Mouse (Mus musculus): ENCODE measurements at regions not wholly inside any gene's neighbourhood (a gene's known extent, or its start where the extent isn't known, plus 50 kb on each side); places are given as distances from the start of the nearest gene placed in this dataset.
A peak's percentile ranks its signal among the peaks of the same experiment; 100 is the strongest.

DNA sequence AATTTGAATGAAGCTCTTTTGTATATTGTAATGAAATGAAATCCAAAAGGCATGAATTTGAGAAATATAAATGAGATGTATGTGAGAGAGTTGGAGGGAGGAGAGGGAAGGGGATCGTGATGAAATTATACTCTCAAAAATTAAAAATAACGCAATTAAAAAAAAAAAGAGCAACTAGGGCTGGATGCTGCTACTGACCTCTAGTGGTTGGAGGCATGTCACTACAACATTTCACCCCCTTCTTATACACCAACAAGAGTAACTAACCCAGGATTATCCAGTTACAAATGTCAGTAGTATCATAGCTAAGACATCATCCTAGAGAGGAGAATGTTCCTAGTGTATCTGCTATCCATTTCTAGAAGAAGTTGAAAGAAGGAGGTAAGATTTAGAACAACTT, 678.8 kb upstream of the Sox9 start:
- DNase-seq (ENCODE audit: low spot score in 2 of 2), result no peak

DNA sequence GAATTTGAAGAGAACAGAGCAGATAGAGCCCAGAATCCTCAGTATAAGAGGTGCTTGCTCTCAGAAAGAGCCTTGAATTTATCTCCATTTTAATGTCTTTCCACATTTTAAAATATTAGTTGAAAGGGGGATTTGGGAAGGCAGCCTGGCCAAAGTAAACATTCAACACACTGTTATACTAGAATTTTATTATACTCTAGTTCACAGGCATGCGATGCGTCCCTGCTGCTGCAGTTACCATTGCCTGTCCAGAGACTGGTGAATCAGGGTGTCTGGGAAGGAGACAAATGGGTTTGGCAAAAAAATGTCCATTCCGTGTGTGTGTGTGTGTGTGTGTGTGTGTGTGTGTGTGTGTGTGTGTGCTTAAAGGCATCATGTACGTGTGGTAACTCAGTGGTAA, 675.1 kb upstream of the Sox9 start:
- DNase-seq (ENCODE audit: low spot score in 2 of 2), result no peak

DNA sequence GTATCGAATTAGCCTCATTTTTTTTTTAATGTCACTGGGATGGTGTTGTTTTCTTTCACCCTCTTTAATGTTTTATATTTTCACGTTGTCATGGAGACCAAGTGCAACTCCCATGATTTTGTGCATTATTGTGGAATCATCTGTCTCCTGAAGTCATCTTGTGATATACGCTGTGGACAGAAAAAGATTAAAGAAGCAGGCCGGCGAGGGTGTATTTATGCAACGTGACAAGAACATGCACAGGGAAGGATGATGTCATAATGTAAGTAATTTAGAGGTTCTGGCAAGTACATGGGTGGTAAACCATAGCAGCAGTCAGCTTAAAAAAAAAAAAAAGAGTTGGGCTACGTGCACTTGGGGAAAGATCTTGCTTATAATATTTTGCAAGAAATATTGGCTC, 674.7 kb upstream of the Sox9 start:
- no peak for DNase-seq (ENCODE audit: low spot score in 2 of 2)

DNA sequence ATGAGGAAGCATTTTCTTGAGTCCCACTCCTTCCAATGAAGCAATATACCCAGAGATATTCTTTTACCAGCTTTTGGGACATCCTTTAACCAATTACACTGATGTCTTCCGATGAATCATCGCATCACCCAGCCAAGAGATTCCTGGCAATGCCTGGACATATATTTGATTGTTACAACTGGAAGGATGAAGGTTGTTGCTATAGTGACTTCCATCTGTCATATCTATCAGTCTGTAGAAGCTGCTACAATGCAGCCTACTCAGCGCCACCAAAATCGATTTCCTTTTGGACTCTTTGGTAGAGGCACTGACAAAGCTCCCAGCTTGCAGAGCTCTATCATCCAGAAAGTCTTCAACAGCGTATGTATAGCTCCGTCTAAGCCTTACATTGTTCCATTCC, 661.0 kb upstream of the Sox9 start:
- DNase-seq (ENCODE audit: low spot score in 2 of 2), result no peak

DNA sequence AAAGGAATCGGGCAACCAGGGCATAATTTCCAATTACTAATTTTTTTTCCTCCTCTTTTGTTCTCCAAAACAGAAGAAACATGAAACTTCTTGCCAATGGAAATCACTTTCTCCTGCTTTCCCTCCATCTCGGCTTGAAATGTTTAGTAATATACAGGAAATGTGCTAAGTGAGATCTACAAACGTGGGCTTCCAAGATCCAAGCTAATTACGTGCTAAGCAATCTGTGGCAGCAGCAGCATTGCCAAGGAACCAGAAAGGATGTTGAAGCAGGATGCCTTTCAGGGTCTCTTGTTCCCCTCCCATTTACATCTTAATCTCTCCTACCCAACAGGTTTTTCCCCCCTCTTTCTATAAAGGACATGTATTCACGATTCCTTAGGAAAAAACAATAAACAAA, 660.2 kb upstream of the Sox9 start:
- DNase-seq (ENCODE audit: low spot score in 2 of 2), result no peak

DNA sequence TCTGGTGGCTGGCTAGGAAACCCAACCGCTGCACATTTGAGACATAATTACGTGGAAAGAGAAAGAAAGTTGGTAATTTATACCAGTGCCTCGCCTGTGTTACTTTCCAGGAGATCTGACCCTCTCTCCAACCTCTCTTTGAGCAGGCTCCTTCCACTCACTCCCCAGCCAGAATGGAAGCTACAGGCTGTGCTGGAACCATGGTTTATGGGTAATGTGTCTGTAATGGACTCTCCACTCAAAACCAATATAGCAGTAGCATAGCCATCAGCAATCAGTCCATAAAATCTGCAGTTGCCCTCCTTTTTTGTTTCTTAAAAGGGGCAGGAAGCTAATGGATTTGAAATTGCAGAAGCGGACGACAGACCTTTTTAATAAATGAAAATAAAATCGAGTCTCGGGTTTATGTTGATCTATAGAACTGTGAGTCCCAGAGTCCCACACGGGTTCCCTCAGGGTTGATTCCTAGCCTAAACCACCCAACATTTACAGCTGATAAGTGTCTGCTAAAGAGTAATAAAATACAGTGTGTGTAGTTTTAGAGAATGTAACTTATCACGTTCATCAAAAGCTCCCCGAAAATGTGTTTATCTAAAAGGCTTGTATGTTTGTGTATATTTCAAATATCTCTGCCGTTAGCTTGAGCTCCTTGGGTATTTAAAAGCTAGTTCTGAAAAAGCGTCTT, 656.6 kb upstream of the Sox9 start:
- DNase-seq (ENCODE audit: low spot score in 2 of 2), result no peak

DNA sequence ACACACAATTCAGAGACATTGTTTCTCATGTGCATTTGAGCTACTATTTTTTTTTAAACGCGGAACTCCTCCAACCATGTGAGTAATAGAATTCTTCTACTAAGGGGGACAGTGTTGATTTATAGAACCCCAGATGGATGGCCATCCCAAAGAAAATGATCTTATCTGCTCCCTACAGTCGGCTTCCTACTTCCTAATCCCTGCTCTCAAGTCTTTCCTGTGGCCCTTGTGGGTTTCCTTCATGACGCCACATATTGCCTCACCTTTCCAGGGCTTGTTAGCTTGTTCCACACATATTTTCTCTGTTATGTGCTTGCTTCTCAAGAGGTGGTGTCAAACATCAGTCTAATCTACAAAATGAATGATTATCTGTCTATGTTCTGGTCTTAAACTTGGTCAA, 651.9 kb upstream of the Sox9 start:
- DNase-seq (ENCODE audit: low spot score in 2 of 2), result no peak

DNA sequence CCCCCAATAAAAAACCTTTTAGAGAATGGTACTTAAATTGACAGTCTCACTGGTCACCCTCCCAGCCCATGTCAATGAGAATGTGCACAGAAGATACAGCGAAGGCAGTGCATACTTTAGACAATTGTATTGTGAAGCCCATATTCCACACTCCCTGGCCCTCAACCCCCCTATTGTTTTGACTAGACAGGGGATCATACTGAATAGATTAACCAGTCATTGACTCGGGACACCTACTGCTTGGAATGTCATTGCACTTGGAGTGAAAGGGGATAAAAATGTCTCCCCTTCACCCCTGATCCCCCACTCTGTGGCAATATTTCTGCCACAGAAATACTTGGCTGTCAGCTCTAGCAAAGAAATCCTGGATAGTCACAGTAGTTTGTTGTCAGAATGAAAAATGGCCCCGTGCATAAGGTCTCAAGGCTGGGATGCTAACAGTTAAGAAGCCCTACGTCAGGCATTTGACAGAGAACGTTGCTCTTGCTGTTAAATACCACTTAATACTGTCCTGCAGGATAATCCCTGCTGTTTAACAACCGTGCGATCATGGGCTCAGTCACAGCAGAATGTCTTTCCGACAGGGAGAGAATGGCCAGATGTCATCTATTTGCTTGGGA, 644.5 kb upstream of the Sox9 start:
- no peak for DNase-seq (ENCODE audit: low spot score in 2 of 2)

DNA sequence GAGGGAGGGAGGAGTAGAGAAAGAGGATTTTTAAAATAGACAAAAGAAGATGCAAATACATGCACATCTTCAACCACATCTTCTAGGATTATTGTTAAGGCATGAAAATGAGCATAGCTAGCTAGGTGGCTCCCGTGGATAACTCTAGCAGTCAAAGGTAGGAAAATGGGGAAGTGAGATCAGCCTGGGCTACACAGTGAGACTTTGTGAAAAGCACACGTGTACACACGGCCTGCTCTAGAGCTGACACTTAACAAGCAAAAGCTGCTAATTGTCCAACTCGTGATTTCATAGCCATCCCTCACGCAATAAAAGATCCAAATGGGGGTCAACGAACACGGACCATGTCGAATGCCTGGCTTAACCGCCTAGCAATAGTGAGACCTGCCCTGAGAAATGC, 642.0 kb upstream of the Sox9 start:
- DNase-seq (ENCODE audit: low spot score in 2 of 2), result no peak

DNA sequence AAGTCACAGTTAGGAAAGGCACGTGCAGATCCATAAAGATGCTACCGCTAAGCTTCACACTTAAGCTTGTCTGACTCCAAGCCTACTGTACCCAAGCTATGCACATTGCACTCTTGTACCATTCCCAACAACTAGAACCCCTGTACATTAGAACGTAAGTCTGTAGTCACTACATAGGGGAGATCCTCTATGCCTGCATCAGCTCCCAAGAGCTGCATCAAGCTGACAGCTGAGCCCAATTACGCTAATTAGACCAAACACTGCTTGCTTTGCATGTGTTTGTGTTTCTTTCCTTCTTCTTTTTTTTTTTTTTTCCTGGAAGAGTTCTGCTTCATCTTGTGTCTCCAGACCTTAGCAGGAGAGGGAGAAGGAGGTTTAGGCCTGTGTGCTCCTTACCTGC, 641.5 kb upstream of the Sox9 start:
- DNase-seq (ENCODE audit: low spot score in 2 of 2), result no peak

DNA sequence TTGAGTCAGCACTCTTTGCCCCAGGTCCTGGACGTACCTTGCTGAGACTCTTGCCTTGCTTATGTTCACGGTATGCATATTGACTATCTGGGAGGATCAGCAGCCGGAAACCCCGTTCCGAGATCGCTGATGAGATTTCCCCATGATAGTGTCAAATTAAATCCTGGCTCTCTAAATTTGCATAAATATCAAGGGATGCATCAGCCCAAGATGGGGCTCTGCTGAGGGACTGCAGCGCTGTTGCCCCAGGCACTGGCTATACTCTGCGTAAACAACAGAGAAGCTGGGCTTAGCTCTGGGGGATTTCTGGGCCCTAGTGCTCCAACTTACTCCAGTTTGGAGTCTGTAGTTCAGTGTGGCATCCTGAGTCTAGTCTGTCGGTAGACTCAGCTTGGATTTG, 641.1 kb upstream of the Sox9 start:
- DNase-seq (ENCODE audit: low spot score in 2 of 2), result peak; percentile 2 to 3

DNA sequence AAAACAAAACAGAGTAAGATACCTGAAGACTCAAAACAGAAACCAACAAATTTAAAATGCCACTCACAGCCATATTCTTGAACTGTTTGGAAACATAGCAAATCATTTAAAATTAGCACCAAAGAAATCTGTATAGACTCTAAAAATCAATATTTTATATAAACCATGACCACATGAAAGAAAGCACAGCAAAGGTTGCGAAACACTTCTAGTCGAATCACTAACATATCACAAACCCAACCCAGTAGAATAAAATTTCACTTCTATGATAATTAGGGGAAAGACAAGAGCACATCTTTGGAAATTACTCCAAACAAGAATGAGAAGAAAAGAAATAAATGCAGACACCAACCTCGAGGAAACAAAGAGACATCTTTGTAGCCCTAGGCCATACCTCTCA, 630.0 kb upstream of the Sox9 start:
- DNase-seq (ENCODE audit: low spot score in 2 of 2), result no peak

DNA sequence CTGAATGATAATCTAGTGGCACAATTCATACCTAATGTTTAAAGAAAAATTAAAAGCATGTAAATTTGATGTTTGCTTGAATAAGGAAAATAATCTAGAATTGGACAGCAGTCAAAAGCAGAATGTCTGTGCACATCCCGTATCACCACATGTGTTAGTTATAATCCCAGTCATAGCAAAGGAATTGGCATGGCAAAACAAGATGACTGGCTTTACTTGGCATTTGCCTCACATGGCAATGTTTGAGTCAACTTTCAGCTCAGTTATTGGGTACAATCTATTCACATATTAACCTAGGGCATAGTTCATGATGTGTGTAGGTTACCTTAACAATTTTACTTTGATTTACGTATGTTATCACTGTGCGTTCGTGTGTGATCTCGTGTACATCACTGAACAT, 628.8 kb upstream of the Sox9 start:
- no peak for DNase-seq (ENCODE audit: low spot score in 2 of 2)

DNA sequence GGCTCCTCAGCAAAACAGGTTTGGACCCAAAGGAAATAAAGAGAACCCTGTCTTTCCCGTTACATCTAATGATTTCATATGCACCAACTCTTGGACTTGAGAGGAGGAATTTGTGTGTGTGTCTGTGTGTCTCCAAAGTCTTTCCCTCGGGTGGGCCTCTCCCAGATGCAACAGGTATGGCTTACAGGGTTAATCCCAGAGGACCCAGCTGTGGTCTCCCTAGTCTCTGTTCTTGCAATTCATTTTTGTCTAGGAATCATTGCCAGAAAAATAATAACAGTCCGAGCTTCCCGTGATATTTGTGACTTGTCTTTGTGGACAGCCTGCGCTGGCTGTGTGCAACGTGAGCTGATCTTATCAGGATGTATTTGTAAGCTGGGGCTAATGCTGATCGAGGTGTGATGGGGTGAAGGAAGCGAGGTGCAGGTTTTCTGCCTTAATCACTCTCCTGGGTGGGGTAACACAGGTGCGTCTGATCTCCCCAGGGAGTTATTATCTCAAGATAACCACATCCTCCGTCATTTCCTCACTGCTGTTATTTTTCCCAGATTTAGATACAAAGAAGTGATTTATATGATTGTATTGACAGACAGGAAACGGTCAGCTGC, 627.2 kb upstream of the Sox9 start:
- DNase-seq (ENCODE audit: low spot score in 2 of 2), result no peak

DNA sequence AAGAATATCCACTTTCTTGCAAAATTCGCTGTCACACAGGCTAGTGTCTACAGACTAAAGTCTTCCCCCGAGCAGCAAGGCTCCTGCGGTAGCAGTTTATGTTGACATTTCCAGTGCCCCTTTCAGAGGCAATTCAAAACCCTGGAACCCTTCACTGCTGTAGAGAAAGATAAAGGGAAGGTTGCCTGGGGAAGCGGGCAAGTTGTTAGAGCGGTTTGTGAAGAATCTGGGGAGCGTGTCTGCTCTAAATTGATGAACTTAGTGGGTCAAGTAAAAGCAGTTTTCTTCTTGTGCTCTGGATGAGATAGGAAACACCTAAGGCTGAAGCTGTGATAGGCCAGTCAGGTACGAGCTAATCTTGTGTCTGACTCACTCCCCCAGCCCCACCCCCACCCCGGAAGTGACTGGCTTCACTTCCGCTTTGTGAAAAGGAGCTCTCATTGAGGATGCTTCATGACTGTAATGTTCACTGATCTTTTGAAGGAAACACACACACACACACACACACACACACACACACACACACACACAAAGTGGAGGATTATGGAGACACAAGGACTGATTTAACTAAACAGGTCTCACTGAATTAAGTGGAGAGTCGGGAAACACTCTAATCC, 626.6 kb upstream of the Sox9 start:
- DNase-seq (ENCODE audit: low spot score in 2 of 2), result no peak

DNA sequence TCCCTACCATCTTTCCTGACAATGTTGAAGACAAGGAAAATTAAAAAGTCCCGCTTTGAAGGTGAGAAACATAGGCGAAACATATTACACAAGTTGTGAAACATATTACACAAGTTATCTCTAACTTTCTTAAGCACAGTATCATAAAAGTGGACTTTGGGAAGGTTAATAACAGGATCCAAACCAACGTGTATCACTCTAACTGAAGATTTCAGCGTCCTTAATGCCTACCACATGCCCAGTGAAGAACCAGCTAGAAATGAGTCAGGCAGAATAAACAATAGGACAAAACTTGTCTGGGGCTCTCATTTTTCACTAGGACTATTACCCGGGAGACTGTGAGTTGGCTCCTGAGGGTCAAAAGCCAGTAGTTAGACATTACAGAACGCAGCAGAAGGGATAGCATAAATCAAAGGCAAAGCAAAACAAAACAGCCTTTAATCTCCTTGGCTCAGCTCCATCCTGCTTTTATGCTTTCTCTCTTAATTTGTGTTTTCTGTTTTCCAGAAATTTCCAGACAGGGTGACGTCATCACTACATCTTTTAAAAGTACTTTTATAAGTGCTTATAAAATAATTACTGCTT, 618.3 kb upstream of the Sox9 start:
- no peak for DNase-seq (ENCODE audit: low spot score in 2 of 2)

DNA sequence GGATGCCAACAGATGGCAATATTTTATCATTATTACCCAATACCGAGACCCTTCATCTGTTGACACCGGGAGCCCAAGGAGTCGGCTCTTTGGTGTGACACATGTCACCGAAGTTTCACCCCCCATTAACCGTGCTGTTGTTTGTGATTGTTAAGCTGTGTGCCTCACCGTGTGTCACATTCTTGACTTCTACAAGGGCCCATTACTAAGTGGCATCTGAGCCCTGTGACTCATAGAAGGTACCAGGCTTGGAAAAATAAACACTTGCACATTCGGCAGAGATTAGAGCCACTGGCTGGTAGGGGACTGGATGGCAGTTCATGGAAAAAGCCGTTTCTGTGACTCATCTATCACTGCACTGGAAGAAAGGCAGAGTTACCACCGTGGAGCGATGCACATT, 608.4 kb upstream of the Sox9 start:
- no peak for DNase-seq (ENCODE audit: low spot score in 2 of 2)

DNA sequence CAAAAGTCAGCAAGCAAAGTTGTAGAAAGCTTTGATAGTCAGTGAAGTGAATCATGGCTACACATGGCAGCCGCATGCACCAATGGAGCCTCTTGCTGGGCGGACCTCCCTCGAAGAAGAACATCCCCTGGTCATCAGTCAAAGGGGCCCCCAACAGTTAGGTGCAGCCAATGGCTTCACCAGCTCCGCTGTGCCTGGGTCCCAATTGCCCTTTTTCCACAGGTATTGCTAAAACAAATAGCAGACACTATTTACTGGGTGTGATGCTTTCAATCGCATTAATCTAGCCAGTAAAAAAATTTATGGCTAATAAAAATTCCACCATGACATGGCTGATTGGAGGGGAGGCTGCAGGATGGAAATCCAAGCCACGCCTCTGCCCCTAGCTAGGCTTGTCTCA, 606.7 kb upstream of the Sox9 start:
- DNase-seq (ENCODE audit: low spot score in 2 of 2), result no peak

DNA sequence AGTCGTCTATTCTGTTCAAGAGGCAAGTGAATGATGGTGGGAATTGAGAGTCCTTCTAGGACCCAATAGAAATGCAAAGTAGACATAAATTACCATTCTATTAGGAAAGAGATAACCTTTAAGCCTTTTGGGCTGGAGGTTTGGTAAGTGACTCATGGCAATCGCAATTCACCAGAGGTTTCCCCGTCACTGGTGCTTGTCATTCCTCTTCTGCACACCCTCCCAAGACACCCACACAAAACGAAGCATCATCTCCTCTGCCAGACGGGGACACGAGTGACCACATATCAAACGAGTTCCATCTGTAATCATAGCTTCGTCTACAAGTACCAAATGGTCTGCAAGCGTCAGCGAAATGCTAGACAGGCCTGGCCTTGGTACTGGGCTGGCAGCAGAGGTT, 601.4 kb upstream of the Sox9 start:
- DNase-seq (ENCODE audit: low spot score in 2 of 2), result no peak

DNA sequence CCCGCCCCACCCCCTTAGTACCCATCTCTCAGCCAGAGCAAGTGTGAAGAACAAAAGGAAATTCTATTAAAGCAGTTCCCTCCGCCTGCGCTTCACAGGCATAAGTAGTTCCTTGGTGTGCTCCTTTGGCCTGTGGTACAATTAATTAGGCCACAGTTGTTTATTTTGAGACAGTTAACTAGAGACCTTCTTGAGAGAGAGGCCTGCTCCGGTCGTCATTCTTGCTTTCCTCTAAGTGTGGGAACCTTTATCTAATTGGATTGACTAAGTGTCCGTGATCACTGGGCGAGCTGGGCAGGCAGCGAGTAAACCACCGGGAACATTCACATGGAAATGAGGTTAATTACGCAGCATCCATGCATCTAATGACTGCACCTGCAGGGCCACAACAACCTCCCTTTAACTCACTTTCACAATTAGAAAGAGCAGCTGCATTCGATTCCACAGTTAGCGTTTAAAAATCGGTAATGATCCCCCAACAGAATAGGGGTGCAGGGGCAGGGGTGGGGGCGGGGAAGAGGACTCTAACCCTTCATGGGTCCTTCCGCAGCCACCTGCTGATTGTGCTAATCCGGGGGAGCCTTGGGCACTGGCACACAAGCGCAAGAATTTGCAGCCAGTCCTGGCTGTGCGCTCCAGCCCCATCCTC, 584.3 kb upstream of the Sox9 start:
- no peak for DNase-seq (ENCODE audit: low spot score in 2 of 2)

DNA sequence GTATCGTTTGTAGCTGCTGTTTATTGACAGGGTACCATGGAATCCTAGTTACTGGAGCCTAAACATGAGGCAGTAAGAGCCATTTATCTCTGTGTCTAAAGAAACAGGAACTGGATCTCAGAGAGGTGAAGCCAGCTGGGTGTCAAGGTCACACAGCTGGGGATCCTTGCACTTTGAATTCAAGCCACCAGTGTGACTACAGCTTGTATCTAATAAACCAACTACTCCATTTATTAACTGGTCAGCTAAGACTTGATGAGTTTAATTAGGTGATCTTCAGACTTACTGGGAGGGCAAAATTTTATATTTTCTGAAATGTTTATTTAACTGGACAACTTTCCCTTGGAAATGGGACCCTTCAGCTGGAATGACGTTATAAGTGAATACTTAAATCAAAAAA, 577.5 kb upstream of the Sox9 start:
- DNase-seq (ENCODE audit: low spot score in 2 of 2), result no peak

DNA sequence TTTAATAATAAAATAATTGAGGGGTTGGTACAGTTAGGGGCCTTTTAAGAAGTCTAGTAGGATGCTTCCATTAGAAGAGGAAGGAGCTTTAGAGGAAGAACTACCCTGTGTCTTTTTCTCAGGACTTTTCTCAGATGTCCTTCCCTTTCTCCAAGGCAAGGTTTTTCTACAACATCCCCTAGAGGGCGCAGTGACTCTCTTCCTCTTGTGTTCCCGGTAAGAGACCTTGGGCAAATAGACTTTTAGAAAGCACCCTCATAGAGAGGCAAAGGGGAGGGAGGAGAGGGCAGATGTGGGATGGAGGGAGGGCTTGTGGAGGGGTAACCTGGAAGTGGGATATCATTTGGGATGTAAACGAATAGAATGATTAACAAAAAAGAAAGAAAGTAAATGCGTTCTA, 572.6 kb upstream of the Sox9 start:
- peak; percentile 43 to 49 for DNase-seq (ENCODE audit: low spot score in 2 of 2)

Measured in urinary bladder, postnatal 36 days (tissue).